Comparison of ENCODE assay signal across 13 mouse cellular contexts in genomic region chr9:103117495-103117894, GRCm38 (mm10). TPM values are rescaled to one million over a fixed set of nuclear protein-coding genes. Genes with fewer than 3 reads are reported as not detected.
DNase-seq lines count a peak whose midpoint lies in the region; ATAC-seq lines count a peak whose summit lies in the region.
"Had no signal": no experiment of that assay in that cellular context is flagged by ENCODE, and none has a peak within 500 bp of the region (broad histone marks: within the 10 kb centered on the region; RNA-seq: fewer than 3 reads in every experiment).

No protein-coding gene starts in this region.

- no peaks in the 10 kb centered on the region for H3K9me3 ChIP-seq in hindbrain, embryonic 12.5 days (replicated peaks)
- no peaks in the 10 kb centered on the region for H3K9me3 ChIP-seq in midbrain, embryonic 13.5 days
- H3K9me3 ChIP-seq: kidney, embryonic 15.5 days had no signal

- H3K36me3 ChIP-seq in hindbrain, embryonic 12.5 days = peaks cover 8% of the 10 kb centered on the region; the same call in 1 of the 2 replicates
- H3K36me3 ChIP-seq in midbrain, embryonic 13.5 days = peaks cover 27% of the 10 kb centered on the region
- H3K36me3 ChIP-seq: kidney, embryonic 15.5 days had no signal

- H3K4me3 ChIP-seq in hindbrain, embryonic 12.5 days = no peak overlapping the region
- H3K4me3 ChIP-seq in midbrain, embryonic 13.5 days (replicated peaks) = no peak overlapping the region
- H3K4me3 ChIP-seq: kidney, embryonic 15.5 days had no signal

- peak overlapping the region; percentile 80 for H3K27ac ChIP-seq in hindbrain, embryonic 12.5 days
- peak overlapping the region; percentile 74 for H3K27ac ChIP-seq in midbrain, embryonic 13.5 days
- H3K27ac ChIP-seq: kidney, embryonic 15.5 days had no signal

- H3K27me3 ChIP-seq in hindbrain, embryonic 12.5 days = peaks cover 12% of the 10 kb centered on the region
- no peaks in the 10 kb centered on the region for H3K27me3 ChIP-seq in midbrain, embryonic 13.5 days

- peak overlapping the region; percentile 11; the same call in 1 of the 2 replicates for H3K4me2 ChIP-seq in hindbrain, embryonic 12.5 days (replicated peaks)
- H3K4me2 ChIP-seq in midbrain, embryonic 13.5 days (replicated peaks) = peak overlapping the region; percentile 12; the same call in 1 of the 2 replicates
- H3K4me2 ChIP-seq: kidney, embryonic 15.5 days had no signal

- peak; percentile 66 for ATAC-seq in hindbrain, embryonic 12.5 days (ENCODE audit: low FRiP score)
- ATAC-seq in midbrain, embryonic 13.5 days = peak; percentile 21; the same call in 1 of the 2 replicates
- ATAC-seq in erythroblast, adult 5-6 weeks (replicated peaks; ENCODE audit: low FRiP score, poor library complexity, severe bottlenecking) = no peak
- ATAC-seq: inflammation-experienced regulatory T-cells, adult 6 months had no signal

- no peak overlapping the region for H3K9ac ChIP-seq in hindbrain, embryonic 12.5 days
- no peak overlapping the region for H3K9ac ChIP-seq in midbrain, embryonic 13.5 days (replicated peaks)
- H3K9ac ChIP-seq: kidney, embryonic 15.5 days had no signal

- peak; percentile 27 for DNase-seq in heart, adult 11 months
- DNase-seq in heart, adult 8-10 months (ENCODE audit: low spot score) = no peak
- DNase-seq in embryo, embryonic 11 days = peak; percentile 49
- no peak for DNase-seq in urinary bladder, postnatal 36 days (ENCODE audit: low spot score in 2 of 2)
- no peak for DNase-seq in spleen, postnatal 10 days (ENCODE audit: low spot score in 2 of 2)
- DNase-seq: heart, adult 18-20 months; left cerebral cortex, postnatal 4 days; lung, adult 18-20 months had no signal

- 32% methylated on average over 5 of the region's 5 CpGs for WGBS in hindbrain, embryonic 12.5 days
- WGBS in midbrain, embryonic 13.5 days = 23% methylated on average over 5 of the region's 5 CpGs

- H3K4me1 ChIP-seq in hindbrain, embryonic 12.5 days = peaks cover 87% of the 10 kb centered on the region
- peaks cover 87% of the 10 kb centered on the region for H3K4me1 ChIP-seq in midbrain, embryonic 13.5 days (replicated peaks)

RNA-seq across cellular contexts. Expression of gene Rab6b, which starts 5.9 kb away (rescaled TPM):
- total RNA-seq in heart, adult 8-10 months (2022) = 1 to 10 TPM; 1.3 to 2.7 (median 2.1) TPM
- polyA plus RNA-seq in hindbrain, embryonic 12.5 days (2016; fragmentation: Nextera tagmentation; extraction: Ambion mirVana) = 58.0 and 62.5 TPM in 2 replicates
- 58.9 and 64.2 TPM in 2 replicates for polyA plus RNA-seq in midbrain, embryonic 13.5 days (2015; fragmentation: Nextera tagmentation; extraction: Ambion mirVana)
- total RNA-seq in erythroblast, adult 5-6 weeks (2015; ENCODE audit: low replicate concordance) = 0.84 TPM in 1 of 2 replicates, not detected in the other
- total RNA-seq in erythroblast, adult 5-6 weeks (2017; ENCODE audit: low replicate concordance) = 0.09 TPM in 1 of 2 replicates, not detected in the other

Comparison
In these comparisons a context has a peak if more than half of its experiments do, and no peak if none do; other contexts are left out.
1. DNase-seq: peak in heart, adult 11 months (single experiment) and embryo, embryonic 11 days (single experiment); none in heart, adult 8-10 months (single experiment), urinary bladder, postnatal 36 days (0 of 2) and spleen, postnatal 10 days (0 of 2).